Mouse (Mus musculus): ENCODE data around the gene Slc25a48.

Gene Slc25a48

DNA sequence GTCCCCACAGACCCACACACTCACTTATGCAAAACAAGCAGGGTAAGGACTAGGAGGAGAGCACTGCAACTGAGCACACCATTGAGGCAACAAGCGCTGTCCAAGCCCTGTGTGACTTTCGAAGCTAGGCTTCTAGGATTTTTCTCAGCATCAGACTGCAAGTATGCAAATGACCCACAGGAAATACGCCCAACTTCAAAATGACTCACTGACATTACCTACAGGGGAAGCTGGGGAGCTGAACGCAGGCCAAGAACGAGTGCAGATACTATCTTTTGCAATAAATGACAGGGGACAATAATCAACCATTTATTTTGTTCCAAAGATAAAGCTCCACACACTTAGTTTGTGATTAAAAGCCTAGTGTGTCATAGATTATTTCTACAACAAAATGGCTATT lies 49.9 kb downstream of the Slc25a48 start:
- in situ Hi-C loops (cut with MboI; ENCODE audit: low pct_unique_long_range_greater_than_20kb in 1 of 2, low sequenced_read_pairs in 2 of 2, unreplicated experiment in 1 of 2), result loop anchor here in 1 of 2 experiments (10.0 kb wide), 1 partner anchor 277 kb away; no protein-coding TSS in a partner anchor

- in situ Hi-C loops (cut with MboI; ENCODE audit: low pct_unique_long_range_greater_than_20kb in 1 of 2, low sequenced_read_pairs in 2 of 2, unreplicated experiment in 1 of 2), result no loop called here
These were observed 56.3 kb downstream of the Slc25a48 start for GRCm38 (mm10) chr13:56494440-56494839.

DNA sequence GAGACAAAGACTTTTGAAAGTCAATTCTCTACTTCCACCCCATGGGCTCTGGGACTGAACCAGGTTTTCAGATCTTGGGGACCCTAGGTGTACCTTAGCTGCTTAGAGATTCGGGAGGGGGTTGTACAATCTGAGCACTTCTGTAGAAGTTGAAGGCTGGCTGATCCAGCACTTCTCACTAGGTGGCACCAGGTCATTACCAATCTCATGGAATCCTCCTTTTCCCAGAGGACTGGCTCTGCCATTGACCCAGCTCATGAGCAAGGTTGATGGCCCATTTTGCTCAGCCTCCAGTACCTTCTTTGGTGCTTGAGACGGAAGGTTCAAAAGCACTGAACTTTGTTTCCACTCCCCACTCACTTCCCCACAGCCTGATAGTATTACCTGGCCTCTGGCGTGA lies 62.0 kb downstream of the Slc25a48 start:
- in situ Hi-C loops (cut with MboI; ENCODE audit: low pct_unique_long_range_greater_than_20kb in 1 of 2, low sequenced_read_pairs in 2 of 2, unreplicated experiment in 1 of 2), result no loop called here

GRCm38 (mm10) chr13:56500636-56501035 lies 62.5 kb downstream of the Slc25a48 start:
- in situ Hi-C loops (cut with MboI; ENCODE audit: low pct_unique_long_range_greater_than_20kb in 1 of 2, low sequenced_read_pairs in 2 of 2, unreplicated experiment in 1 of 2), result no loop called here

- in situ Hi-C loops (cut with MboI; ENCODE audit: low pct_unique_long_range_greater_than_20kb in 1 of 2, low sequenced_read_pairs in 2 of 2, unreplicated experiment in 1 of 2), result no loop called here
These were observed 63.8 kb downstream of the Slc25a48 start for GRCm38 (mm10) chr13:56501866-56502420.

DNA sequence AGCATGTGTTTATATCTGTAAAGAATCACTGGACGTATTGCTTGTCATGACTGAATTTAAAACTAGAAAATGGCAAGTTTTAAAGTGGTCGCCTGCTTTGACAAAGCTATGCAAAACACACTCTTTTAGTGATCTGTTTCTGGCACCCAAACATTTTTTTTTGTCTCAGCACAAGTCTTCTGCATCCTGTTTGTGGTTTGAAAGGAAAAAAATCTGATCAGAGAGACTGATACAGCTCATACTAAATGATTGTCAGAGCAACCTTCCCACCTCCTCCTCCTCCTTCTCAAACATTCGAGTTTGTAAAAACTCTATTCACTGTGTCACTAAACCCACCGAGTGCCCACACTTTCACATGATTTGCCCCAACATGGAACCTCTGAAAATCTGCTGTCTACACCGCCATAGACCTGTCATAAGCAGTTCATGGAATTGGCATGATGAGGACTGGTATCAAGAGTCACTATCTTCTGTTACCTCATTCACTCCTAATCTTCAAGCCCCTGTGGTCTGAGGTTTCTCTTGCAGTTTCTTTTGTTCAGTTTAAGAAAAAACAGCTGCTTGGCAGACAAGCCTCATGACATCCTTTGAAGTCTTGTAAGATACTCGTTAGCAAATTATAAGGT lies 68.8 kb downstream of the Slc25a48 start:
- in situ Hi-C loops (cut with MboI; ENCODE audit: low pct_unique_long_range_greater_than_20kb in 1 of 2, low sequenced_read_pairs in 2 of 2, unreplicated experiment in 1 of 2), result no loop called here

GRCm38 (mm10) chr13:56509796-56510195 lies 71.6 kb downstream of the Slc25a48 start:
- in situ Hi-C loops (cut with MboI; ENCODE audit: low pct_unique_long_range_greater_than_20kb in 1 of 2, low sequenced_read_pairs in 2 of 2, unreplicated experiment in 1 of 2), result no loop called here

DNA sequence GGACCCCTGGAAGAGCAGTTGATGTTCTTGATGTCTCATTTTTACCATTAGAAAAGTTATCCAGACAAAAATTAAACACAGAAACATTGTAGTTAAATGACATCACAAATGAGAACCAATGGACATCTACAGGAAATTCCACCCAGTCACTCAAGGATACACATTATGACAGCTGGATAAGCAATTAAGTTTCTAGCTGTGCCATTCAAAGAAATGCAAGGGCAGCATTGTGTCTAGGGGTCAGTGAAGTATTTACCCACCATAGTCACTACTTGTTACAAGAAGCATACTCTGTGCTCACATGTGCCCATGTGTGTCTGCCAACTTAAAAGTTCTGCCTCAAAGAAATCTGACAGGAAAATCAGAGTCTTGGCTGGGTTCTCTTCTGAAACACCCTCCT lies 75.4 kb downstream of the Slc25a48 start:
- in situ Hi-C loops (cut with MboI; ENCODE audit: low pct_unique_long_range_greater_than_20kb in 1 of 2, low sequenced_read_pairs in 2 of 2, unreplicated experiment in 1 of 2), result no loop called here

GRCm38 (mm10) chr13:56516311-56516710 lies 78.2 kb downstream of the Slc25a48 start:
- in situ Hi-C loops (cut with MboI; ENCODE audit: low pct_unique_long_range_greater_than_20kb in 1 of 2, low sequenced_read_pairs in 2 of 2, unreplicated experiment in 1 of 2), result no loop called here

GRCm38 (mm10) chr13:56516816-56517215 lies 78.7 kb downstream of the Slc25a48 start:
- in situ Hi-C loops (cut with MboI; ENCODE audit: low pct_unique_long_range_greater_than_20kb in 1 of 2, low sequenced_read_pairs in 2 of 2, unreplicated experiment in 1 of 2), result no loop called here

DNA sequence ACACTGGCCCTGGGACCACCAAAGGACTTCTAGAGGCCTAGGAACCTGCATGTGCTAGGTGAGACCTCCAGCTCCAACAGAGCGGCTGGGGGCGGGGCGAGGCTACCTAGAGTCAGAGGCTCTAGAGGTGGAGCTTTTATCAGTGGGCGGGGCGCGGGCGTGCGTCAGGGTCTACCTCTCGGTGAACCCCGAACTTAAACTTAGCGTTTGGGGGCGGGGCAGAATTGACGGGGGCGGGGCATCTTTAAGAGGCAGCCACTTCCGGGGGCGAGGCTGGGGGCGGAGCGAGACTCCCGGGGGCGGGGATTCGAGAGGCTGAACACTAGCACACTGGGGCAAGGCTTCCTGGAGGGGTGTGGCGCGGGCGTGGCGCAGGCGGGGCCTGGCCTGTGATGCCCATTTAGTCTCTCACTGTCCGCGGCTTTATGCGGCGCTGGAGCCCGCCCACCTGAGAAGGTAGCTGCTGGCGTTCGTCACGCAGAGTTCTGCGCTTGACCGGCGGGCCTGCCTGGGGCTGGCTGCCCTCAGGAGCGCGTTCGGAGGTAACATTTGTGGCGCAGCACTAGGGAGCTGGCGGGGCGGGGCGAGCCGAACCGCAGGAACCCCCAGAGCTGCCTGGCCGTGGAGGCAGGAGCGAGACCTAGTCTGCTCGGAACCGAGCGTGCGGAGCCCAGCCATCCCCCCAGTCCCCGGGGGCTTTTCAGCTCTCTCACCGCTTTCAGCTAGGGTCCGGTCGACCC lies 84.1 kb downstream of the Slc25a48 start, which contains the start of gene Fbxl21:
Gene Fbxl21, plus strand, starts transcription at position 392 of the 740 bp plus-strand sequence.
- in situ Hi-C loops (cut with MboI; ENCODE audit: low pct_unique_long_range_greater_than_20kb in 1 of 2, low sequenced_read_pairs in 2 of 2, unreplicated experiment in 1 of 2), result no loop called here

GRCm38 (mm10) chr13:56522821-56523167 lies 84.6 kb downstream of the Slc25a48 start:
- in situ Hi-C loops (cut with MboI; ENCODE audit: low pct_unique_long_range_greater_than_20kb in 1 of 2, low sequenced_read_pairs in 2 of 2, unreplicated experiment in 1 of 2), result no loop called here
